Mouse (Mus musculus): ENCODE measurements around the gene Cyb561d1. TPM values are rescaled to one million over a fixed set of nuclear protein-coding genes. Genes with fewer than 3 reads are reported as not detected.
A peak's percentile ranks its signal among the peaks of the same experiment; 100 is the strongest.

Cyb561d1 gene
- polyA plus RNA-seq, 1 experiment from 2014 or later = 1.6 TPM

GRCm38 (mm10) chr3:108204470-108204869 is 3.5 kb upstream of the Cyb561d1 start:
- TF ChIP-seq CTCF (IDR thresholded peaks at IDR 0.05; ENCODE audit: low read depth) = no peak
- TF ChIP-seq EP300 (IDR thresholded peaks at IDR 0.05; ENCODE audit: low read depth) = no peak
- no peak overlapping the region for H3K4me2 ChIP-seq (ENCODE audit: low read depth, low read length)
- 77% methylated on average over 10 of the region's 11 CpGs for WGBS (ENCODE audit: insufficient replicate concordance)
- H3K27ac ChIP-seq (ENCODE audit: low read depth) = no peak overlapping the region
- no peak overlapping the region; the same call in 1 of the 2 replicates for H3K9ac ChIP-seq (replicated peaks)
- no peaks in the 10 kb centered on the region for H3K9me3 ChIP-seq (ENCODE audit: low read length)
- no peaks in the 10 kb centered on the region for H3K27me3 ChIP-seq (ENCODE audit: insufficient read depth, low read length)
- no peak for DNase-seq
- H3K36me3 ChIP-seq (replicated peaks; ENCODE audit: insufficient read depth, low read length) = peaks cover 11% of the 10 kb centered on the region
- ATAC-seq = no peak
- peaks cover 12% of the 10 kb centered on the region for H3K4me1 ChIP-seq (ENCODE audit: insufficient read depth)
- H3K4me3 ChIP-seq (ENCODE audit: low read depth, low read length) = no peak overlapping the region

DNA sequence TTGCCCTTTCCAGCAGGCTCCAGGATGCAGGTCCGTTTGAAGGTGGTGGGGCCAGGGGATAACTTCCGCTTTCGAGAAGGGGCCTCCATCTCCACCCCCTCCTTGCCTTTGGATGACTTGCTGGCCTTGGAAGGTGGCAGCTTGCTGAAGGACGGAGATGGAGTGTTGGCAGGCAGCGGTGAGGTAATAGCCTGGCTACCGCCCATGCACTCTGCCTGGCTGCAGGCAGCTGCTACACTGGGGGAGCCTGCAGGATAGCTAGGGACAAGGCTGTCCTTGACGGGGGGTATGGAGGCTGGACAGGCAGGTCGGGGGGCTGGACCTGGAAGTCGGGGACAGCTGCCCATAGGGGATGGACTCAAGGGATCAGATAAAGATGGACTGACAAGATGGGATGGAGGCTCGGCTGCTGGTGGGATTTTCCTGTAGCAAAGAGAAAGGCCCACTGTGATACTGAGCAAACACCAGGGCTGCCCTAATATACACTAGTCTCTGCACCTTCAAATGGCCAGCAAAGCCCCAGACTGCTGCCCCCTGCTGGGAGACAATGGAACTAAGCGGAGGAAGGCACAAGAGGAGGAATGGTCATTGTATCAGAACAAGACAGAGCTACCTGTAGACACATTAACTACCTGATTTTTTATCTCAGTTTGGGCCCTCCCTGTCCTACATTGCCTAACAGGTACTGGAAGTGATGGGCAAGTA is 2.8 kb upstream of the Cyb561d1 start:
- Histone ChIP-seq H3K4me1 (ENCODE audit: insufficient read depth) (peaks cover 9% of the 10 kb centered on the region), H3K4me2 (ENCODE audit: low read depth, low read length) (no peak overlapping the region), H3K9ac (replicated peaks) (no peak overlapping the region), H3K9me3 (ENCODE audit: low read length) (no peaks in the 10 kb centered on the region), H3K27ac (ENCODE audit: low read depth) (no peak overlapping the region), H3K27me3 (ENCODE audit: insufficient read depth, low read length) (no peaks in the 10 kb centered on the region), H3K4me3 (ENCODE audit: low read depth, low read length) (no peak overlapping the region), H3K36me3 (replicated peaks; ENCODE audit: insufficient read depth, low read length) (peaks cover 14% of the 10 kb centered on the region)
- no peak for ATAC-seq
- DNase-seq = peak; percentile 88
- TF ChIP-seq EP300 (IDR thresholded peaks at IDR 0.05; ENCODE audit: low read depth) (no peak), CTCF (IDR thresholded peaks at IDR 0.05; ENCODE audit: low read depth) (peak; percentile 96)
- whole genome bisulfite sequencing (ENCODE audit: insufficient replicate concordance) = 70% methylated on average over 11 of the region's 11 CpGs

- H3K4me1 ChIP-seq (ENCODE audit: insufficient read depth) = peaks cover 9% of the 10 kb centered on the region
- no peak for ATAC-seq
- H3K9ac ChIP-seq (replicated peaks) = peak overlapping the region; percentile 26; the same call in 1 of the 2 replicates
- peak; percentile 13 for DNase-seq
- no peaks in the 10 kb centered on the region for H3K27me3 ChIP-seq (ENCODE audit: insufficient read depth, low read length)
- no peak overlapping the region for H3K4me3 ChIP-seq (ENCODE audit: low read depth, low read length)
- H3K4me2 ChIP-seq (ENCODE audit: low read depth, low read length) = no peak overlapping the region
- no peaks in the 10 kb centered on the region for H3K9me3 ChIP-seq (ENCODE audit: low read length)
- no peak overlapping the region for H3K27ac ChIP-seq (ENCODE audit: low read depth)
- H3K36me3 ChIP-seq (replicated peaks; ENCODE audit: insufficient read depth, low read length) = peaks cover 14% of the 10 kb centered on the region
- WGBS (ENCODE audit: insufficient replicate concordance) = 88% methylated on average over 13 of the region's 13 CpGs
- TF ChIP-seq CTCF (IDR thresholded peaks at IDR 0.05; ENCODE audit: low read depth) (no peak), EP300 (IDR thresholded peaks at IDR 0.05; ENCODE audit: low read depth) (no peak)
These were observed 2.2 kb upstream of the Cyb561d1 start for GRCm38 (mm10) chr3:108203212-108203611.

DNA sequence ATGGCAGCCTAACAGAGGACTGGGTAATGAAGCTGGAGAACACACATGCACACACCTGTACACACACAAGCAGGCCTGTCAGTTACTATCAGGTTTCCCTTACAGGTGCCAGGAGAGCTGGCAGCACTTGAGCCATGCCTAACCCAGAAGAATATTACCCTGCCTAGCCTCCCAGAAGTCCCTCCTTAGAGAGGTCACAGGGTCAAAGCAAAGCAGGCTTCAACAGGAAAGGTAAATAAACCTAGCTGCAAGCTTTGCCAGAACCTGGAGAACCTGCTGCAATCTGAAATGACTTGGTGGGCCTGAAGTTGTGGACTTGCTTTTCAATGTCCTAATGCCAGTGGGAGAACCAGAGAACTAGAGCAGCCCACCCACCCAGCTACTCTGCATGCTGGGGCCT is 1.5 kb upstream of the Cyb561d1 start:
- Histone ChIP-seq H3K27ac (ENCODE audit: low read depth) (no peak overlapping the region), H3K4me2 (ENCODE audit: low read depth, low read length) (no peak overlapping the region)
- TF ChIP-seq EP300 (IDR thresholded peaks at IDR 0.05; ENCODE audit: low read depth) = no peak
- TF ChIP-seq CTCF (IDR thresholded peaks at IDR 0.05; ENCODE audit: low read depth) = no peak

DNA sequence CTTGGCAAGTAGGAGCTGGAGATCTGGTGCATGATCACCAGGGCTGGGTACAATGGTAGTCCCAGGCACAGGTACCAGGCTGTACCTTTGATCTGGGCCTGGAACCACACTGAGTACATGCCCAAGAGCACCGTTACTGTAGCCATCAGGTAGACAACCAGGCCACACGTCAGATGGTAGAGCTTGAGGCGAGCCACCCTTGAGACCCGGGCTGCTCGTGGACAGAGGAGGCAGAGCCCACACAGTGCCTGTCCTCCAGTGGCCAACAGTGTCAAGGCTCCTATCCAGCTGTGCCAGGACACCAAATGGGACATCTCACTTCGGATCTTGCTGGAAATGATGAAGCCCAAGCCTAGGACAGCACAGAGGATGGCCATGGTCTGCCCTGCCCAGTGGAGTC is 1.8 kb downstream of the Cyb561d1 start:
- Histone ChIP-seq H3K4me2 (ENCODE audit: low read depth, low read length) (peak overlapping the region; percentile 66), H3K36me3 (replicated peaks; ENCODE audit: insufficient read depth, low read length) (peaks cover 6% of the 10 kb centered on the region; the same call in 1 of the 2 replicates), H3K9ac (replicated peaks) (peak overlapping the region; percentile 73; the same call in 1 of the 2 replicates), H3K27ac (ENCODE audit: low read depth) (no peak overlapping the region), H3K27me3 (ENCODE audit: insufficient read depth, low read length) (no peaks in the 10 kb centered on the region), H3K4me3 (ENCODE audit: low read depth, low read length) (peak overlapping the region; percentile 70), H3K4me1 (ENCODE audit: insufficient read depth) (peaks cover 15% of the 10 kb centered on the region), H3K9me3 (ENCODE audit: low read length) (no peaks in the 10 kb centered on the region)
- TF ChIP-seq CTCF (IDR thresholded peaks at IDR 0.05; ENCODE audit: low read depth) = no peak
- TF ChIP-seq EP300 (IDR thresholded peaks at IDR 0.05; ENCODE audit: low read depth) = no peak
- DNase-seq = peak; percentile 12
- WGBS (ENCODE audit: insufficient replicate concordance) = 86% methylated on average over 6 of the region's 6 CpGs
- ATAC-seq = no peak

More for the DNA sequence above, 1.5 kb upstream of the Cyb561d1 start:
- Histone ChIP-seq H3K4me1 (ENCODE audit: insufficient read depth) (peaks cover 9% of the 10 kb centered on the region), H3K9ac (replicated peaks) (peak overlapping the region; percentile 26; the same call in 1 of the 2 replicates), H3K36me3 (replicated peaks; ENCODE audit: insufficient read depth, low read length) (peaks cover 15% of the 10 kb centered on the region), H3K4me3 (ENCODE audit: low read depth, low read length) (no peak overlapping the region), H3K9me3 (ENCODE audit: low read length) (no peaks in the 10 kb centered on the region), H3K27me3 (ENCODE audit: insufficient read depth, low read length) (no peaks in the 10 kb centered on the region)
- DNase-seq (peak; percentile 10), ATAC-seq (no peak)

DNA sequence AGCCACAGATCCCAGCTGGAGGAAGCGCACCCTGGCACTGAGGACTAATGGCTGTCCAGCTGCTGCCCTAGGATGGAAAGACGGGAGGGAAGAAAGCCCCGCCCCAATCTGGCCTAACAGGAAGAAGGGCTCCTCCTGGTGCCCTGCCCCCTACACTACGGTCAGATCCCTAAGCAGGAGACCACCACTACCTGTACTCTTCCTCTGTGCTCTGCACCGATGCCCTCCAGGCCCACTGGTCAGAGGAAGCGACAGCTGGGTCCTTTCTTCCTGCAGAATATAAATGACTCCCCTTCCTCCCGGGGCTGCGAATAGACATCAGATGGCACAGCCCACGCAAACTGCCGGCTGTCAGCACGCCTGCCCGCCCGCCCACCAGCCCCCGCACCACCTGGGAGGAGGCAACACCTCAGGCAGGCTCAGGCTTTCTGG is 3.9 kb downstream of the Cyb561d1 start:
- WGBS (ENCODE audit: insufficient replicate concordance) = 29% methylated on average over 14 of the region's 14 CpGs
- no peaks in the 10 kb centered on the region for H3K9me3 ChIP-seq (ENCODE audit: low read length)
- peaks cover 4% of the 10 kb centered on the region; the same call in 1 of the 2 replicates for H3K36me3 ChIP-seq (replicated peaks; ENCODE audit: insufficient read depth, low read length)
- H3K27ac ChIP-seq (ENCODE audit: low read depth) = no peak overlapping the region
- no peak for DNase-seq
- no peak overlapping the region for H3K4me2 ChIP-seq (ENCODE audit: low read depth, low read length)
- no peak overlapping the region for H3K4me3 ChIP-seq (ENCODE audit: low read depth, low read length)
- H3K9ac ChIP-seq (replicated peaks) = no peak overlapping the region
- H3K4me1 ChIP-seq (ENCODE audit: insufficient read depth) = peaks cover 15% of the 10 kb centered on the region
- no peaks in the 10 kb centered on the region for H3K27me3 ChIP-seq (ENCODE audit: insufficient read depth, low read length)
- TF ChIP-seq EP300 (IDR thresholded peaks at IDR 0.05; ENCODE audit: low read depth) (no peak), CTCF (IDR thresholded peaks at IDR 0.05; ENCODE audit: low read depth) (peak; percentile 32)
- ATAC-seq = no peak

Measured in liver, postnatal 0 days (tissue).